Mouse (Mus musculus): ENCODE data around the gene Dph6.
"Not testable (repeated sequence)": the region's sequence is repeated elsewhere in the genome, so short reads cannot be mapped to it uniquely, and the experiment has no call there.

The Dph6 gene

GRCm38 (mm10) chr2:114654365-114655239 is at the start of gene Dph6:
TSS of gene Dph6 (minus strand) at chr2:114654964.
- peak; percentile 93 for DNase-seq

GRCm38 (mm10) chr2:114700966-114701685 is 46.4 kb upstream of the Dph6 start:
- no peak for DNase-seq

GRCm38 (mm10) chr2:114691607-114692006 is 36.8 kb upstream of the Dph6 start:
- no peak for DNase-seq

DNA sequence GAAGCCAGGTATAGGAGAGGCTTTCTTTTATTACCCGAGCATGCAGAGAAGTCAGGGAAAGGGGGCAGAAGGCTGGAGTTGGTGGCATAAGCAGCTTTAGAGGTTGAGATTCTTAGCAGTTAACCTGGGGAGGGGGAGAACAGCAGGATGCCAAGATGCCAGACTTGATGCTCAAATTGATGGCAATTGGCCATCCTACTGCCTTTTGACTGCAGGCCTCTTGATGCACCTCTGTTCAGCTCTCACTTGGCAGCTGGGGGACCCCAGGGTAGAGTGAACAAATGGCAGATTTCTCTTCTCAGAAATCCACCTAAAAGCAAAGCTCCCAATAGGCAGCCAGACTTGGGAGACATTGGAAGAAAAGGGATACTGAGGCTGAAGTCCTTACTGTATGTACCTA is 32.7 kb upstream of the Dph6 start:
- no peak for DNase-seq

- no peak for DNase-seq
These were observed 32.3 kb upstream of the Dph6 start for GRCm38 (mm10) chr2:114687081-114687480.

- no peak for DNase-seq
These were observed 19.1 kb upstream of the Dph6 start for GRCm38 (mm10) chr2:114673831-114674230.

DNA sequence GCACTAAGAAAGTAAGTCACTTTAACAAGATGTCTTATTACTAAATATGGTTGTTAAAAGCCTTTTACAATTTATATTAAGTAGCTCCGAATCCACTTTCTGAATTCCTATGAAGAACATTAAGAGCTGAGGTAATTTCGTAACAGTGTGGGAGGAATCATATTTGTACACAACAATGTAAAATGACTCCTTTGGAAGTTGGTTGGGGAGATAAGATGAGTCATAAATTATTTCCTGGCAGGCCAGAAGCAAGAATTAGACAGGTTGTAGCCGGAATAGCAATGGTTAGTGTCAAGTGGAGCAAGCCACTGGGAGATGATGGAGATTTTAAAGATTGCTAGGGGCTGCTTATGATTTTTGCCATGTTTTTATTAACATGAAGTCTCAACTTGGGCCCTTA is 16.2 kb upstream of the Dph6 start:
- DNase-seq: no peak

GRCm38 (mm10) chr2:114658954-114659353 is 4.2 kb upstream of the Dph6 start:
- no peak for DNase-seq

DNA sequence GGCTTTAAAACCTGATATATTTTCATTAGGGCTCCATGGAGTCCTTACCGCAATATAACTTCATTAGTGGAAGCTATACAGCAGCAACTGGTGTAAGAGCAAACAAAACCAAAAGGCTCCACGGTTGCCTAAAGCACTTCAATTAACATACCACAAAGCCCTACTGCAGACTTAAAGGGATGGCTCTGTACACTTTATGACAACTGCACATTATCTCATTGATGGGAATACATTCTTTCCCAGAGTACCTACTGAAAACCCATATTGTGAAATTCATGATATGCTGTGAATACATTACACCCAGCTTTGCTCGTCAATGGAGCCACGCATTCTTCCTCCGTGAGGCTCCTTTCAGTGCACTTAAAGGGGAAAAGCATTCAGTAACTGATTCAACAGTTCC is 8.5 kb downstream of the Dph6 start:
- no peak for DNase-seq

DNA sequence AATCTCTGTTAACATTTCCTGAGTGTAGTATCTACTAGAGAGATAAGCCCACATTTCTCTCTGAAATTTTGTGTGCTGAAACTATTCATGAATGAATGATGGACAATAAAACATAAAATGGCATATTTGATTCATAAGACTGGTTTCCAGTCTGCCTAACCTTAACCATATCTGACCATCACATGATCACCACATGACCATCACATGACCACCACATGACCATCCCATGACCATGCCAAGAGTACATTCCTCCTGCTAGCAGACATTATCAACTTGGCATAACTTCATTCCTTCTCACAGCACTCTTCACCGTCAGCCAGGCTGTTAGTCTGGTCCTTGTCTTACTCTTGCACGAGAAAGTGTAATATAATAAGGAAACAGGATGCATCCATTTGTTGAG is 10.9 kb downstream of the Dph6 start:
- no peak for DNase-seq

GRCm38 (mm10) chr2:114624683-114625082 is 30.1 kb downstream of the Dph6 start:
- peak; percentile 52 for DNase-seq

- DNase-seq: no peak
These were observed 32.2 kb downstream of the Dph6 start for GRCm38 (mm10) chr2:114622550-114622939.

- DNase-seq: peak; percentile 70
These were observed 32.8 kb downstream of the Dph6 start for GRCm38 (mm10) chr2:114621781-114622549.

- peak; percentile 43 for DNase-seq
These were observed 43.2 kb downstream of the Dph6 start for GRCm38 (mm10) chr2:114611576-114611975.

GRCm38 (mm10) chr2:114610110-114610509 is 44.7 kb downstream of the Dph6 start:
- peak; percentile 44 for DNase-seq

- not testable (repeated sequence) for DNase-seq
These were observed 49.6 kb downstream of the Dph6 start for GRCm38 (mm10) chr2:114605202-114605601.

DNA sequence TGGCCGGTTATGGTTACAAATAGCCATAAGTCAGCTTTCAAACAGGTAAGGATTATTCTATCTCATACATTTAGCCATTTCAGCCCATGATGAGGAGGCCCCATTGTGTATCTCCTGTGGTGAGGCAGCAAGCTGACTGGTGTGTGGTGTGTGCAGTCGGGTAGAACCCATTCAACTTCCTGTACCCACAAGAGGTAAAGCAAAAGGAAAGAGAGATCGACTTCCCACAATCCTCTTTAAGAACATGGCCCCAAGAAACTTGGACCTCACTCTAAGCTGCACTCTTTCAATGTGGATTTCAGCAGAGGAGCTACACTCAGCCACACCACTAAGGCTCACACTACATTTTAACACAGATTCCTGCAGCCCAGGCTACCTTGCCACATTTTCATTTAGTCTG is 53.6 kb downstream of the Dph6 start:
- DNase-seq: no peak

DNA sequence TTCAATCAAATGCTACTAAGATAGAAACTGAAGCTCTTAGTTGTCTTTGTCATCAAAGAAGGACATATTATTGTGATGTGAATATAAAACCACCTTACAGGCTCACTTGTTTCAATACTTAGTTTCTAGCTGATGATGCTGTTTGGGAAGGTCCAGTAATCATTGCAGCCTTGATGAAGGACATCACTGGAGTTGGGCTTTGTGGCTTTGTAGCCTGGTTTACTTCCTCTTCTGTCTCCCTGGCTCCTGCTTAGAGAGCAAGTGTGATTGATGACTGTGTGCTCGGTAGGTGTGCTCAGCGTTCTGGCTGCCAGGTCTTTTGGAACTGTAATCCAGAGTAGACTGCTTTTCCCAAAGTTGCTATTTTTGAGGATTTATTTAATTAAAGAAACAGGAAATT is 55.0 kb downstream of the Dph6 start:
- DNase-seq: no peak

DNA sequence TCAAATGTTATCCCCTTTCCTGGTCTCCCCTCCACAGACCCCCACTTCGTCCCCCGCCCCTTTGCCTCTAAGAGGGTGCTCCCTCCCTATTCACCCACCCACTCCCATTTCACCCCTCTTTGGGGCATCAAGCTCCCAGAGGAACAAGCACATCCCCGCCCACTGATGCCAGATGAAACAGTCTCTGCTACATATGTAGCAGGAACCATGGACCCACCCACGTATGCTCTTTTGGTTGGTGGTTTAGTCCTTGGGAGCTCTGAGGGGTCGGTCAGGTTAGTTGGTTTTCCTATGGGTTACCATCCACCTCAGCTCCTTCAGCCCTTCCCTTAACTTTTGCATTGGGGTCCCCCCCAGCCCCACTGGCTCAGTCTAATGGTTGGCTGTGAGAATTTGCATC is 61.4 kb downstream of the Dph6 start:
- DNase-seq: no peak

DNA sequence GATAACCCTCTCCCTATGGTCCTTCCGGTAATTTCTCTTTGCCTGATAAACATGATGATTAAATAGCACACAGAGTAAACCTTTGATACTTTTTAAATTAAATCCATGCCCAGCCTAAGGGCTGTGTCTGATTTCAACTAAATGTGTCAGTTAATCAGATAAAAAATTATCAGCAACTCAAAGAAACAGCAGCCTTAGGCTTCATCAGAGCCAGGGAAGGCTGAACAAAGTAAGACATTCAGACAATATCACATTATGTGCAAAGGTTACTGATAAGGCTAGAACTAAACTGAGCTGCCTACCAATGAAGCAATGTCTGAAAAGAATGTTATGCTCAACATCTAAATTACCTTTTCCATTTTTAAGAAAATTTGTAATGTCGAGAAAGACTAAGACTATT is 74.0 kb downstream of the Dph6 start:
- no peak for DNase-seq

GRCm38 (mm10) chr2:114543000-114543622 is 111.7 kb downstream of the Dph6 start:
- peak; percentile 37 for DNase-seq

GRCm38 (mm10) chr2:114542325-114542724 is 112.4 kb downstream of the Dph6 start:
- DNase-seq: no peak

- no peak for DNase-seq
These were observed 114.3 kb downstream of the Dph6 start for GRCm38 (mm10) chr2:114540416-114540815.
